Mouse (Mus musculus) CD4-positive helper T cell, adult 2 months (primary cell): ENCODE measurements around the gene Dscaml1.

Experiments
- DNase-seq: peaks from one replicate; pipeline ENCODE4 v3.0.0-alpha.2; 2012; ENCODE audit warnings: low read depth, missing footprints, low spot score

The Dscaml1 gene

DNA sequence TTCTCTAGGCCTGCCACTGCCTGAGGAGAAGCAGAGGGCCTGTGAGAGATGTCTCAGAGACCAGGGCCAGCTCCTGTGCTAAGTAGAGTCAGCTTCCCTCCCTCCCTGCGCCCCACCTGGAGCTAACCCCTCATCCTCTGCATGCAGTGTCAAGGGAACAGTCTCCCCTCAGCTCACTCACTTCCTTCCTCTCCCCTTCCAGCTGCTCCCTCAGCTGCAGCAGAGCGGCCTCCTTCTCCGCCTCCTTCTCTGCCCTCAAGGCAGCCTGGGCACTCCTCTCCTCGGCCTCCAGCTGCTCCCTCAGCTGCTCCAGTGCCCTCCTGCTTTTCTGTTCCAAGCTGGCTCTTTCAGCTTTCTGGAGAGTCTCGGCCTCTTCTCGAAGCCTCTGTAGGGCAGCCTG, 352.8 kb downstream of the Dscaml1 start:
- DNase-seq, result no peak

GRCm38 (mm10) chr9:45783249-45784069, 357.0 kb downstream of the Dscaml1 start:
- DNase-seq, result no peak

GRCm38 (mm10) chr9:45787071-45787470, 360.6 kb downstream of the Dscaml1 start:
- no peak for DNase-seq

DNA sequence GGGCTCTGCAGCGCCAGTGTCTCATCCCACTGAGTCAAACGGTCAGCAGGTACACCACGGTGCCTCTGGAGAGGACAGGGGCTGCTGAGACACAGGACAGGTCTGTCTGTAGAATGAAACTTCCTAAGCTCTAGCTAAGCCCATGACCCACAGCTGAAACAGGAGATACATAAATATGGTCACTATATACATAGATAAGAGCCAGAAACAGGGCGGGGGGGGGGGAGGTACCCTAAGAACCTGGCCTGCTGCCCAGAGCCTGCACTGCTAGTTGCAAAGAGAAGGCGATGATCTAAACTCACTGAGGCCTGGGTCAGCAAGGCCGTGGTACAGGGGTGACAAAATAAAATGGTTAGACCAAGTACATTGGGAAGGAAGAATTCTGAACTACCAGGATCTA, 361.1 kb downstream of the Dscaml1 start:
- no peak for DNase-seq

DNA sequence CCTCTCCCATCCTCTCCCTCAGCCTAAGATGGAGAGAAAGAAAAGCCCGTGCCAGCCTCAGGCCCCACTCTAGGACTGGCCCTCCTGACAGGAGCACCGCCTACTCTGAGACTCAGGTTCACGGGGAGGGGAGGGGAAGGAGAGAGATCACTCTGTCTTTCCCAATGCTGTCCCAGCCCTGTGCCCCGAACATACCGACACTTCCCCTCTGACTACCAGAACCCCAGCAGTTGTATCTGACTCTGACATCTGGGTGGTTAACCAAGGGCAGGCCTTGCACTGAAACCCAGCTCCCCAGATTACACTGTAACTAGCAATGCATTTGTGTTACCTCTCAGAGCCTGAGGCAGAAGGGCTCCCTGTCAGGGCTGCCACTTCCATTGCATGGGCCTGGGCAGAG, 362.0 kb downstream of the Dscaml1 start:
- no peak for DNase-seq

DNA sequence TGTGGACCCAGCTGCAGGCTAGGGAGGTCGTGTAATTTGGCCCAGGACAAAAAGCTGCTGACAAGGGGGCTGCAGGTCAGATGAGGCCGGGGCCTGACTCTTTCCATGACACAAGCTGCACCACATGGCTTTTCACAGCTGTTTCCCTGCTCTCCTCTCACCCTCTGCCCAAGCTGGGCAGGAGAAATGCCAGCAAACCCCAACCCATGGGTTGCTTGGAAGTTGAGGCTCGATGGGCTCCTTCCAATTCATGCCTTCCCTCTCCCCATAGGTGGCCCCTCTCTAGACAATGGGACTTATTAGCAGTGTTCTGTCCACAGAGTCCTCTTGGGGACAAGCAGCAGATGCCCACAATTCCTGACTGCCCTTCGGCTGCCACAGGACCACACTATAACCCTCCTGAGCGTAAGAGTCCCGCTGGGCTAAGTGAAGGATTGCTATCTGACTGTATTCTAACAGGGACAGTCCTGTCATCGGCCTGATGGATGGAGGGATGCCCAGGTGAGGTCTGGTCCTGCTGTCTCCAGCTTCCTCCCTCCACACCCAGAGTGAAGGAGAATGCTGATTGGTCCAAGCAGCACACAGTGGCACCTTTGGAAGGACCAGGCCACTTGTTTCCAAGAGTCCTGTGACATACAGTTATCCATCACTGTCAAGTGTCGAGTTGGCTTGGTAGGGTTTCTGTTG, 365.2 kb downstream of the Dscaml1 start:
- DNase-seq, result no peak

- DNase-seq, result no peak
Observed at GRCm38 (mm10) chr9:45792235-45792634, 365.8 kb downstream of the Dscaml1 start.

DNA sequence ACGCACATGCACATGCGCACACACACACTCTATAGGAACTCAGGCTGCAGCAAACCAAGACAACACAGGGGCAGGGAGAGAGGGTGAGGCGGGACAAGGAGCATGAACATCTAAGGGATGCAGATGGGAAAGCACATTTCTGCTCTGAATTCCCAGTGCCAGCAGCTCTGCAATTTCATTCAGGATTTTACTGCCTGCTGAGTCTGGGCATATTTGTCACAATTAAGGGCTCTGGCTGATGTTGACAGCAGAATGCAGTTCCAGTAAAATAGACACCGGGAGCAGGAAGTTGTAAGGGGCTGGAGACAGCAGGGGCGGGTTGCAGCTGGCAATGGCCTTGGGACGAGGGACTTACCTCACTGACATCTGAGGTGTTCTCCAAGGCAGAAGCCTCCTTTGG, 367.3 kb downstream of the Dscaml1 start:
- no peak for DNase-seq

DNA sequence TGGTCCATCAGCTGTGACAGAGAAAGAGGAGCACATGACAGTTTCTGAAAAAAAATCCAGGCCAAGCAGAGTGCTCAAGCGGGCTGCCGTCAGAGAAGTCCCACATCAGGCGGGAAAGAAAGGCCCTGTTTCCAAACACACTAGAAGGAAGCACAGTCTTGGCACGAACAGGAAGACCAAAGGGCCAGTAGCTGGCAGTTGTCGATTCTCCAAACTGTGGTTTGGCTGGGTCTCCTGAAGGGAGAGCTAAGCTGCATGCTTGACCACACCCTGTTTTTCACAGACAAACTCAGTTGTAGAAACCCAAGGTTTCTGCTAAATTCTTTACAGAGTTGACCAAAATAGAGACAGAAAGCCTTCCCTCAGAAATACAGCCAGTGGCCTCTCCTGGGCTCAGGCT, 369.3 kb downstream of the Dscaml1 start:
- DNase-seq, result no peak

DNA sequence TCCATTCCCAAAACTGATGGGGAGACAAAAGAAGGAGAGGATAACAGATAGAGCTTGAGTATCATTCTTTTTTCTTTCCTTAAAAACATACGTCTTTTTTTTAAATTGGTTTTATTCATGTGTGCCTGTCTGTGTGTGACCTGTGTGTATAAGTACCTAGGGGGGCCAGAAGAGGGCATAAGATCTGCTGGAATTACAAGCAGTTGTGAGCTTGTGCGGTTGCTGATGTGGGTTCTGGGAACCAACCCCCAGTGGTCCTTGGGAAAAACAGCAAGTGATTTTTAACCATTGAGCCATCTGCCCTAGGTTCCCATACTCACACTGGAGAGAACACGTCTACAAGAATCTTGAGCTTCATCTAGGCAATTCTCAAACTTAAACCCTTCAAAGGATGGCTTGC, 370.8 kb downstream of the Dscaml1 start:
- no peak for DNase-seq

DNA sequence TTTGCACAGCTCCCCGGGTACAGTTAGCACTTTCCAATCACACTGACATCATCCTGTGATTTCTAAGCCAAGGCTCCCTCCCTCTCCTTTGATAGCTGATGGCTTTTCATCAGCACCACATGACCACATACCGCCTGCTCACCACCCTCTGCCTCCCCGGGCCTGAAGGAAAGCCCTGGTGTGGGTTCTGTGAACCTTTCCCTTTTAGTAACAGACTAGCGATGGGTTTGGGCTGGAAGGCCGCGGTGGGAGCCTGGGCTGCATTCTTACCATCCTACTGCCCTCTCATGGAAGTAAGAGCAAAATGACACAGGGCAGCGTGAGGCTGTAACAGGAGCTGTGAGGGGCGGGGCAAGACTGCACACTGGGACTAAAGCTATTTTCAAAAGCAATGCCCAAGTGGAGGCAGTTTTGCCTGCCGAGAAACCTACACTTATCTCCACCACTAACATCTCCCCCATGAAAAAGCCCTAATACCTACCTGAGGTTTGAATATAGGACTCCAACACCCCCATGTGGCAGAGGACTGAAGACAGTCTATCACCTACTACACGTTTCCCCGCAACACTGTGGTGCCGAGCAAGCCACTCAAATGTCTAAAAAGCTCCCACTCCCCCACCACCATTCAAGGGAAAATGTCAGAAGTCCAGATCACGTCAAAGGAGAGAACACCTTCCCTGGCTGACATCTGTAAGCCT, 372.2 kb downstream of the Dscaml1 start:
- DNase-seq, result no peak

DNA sequence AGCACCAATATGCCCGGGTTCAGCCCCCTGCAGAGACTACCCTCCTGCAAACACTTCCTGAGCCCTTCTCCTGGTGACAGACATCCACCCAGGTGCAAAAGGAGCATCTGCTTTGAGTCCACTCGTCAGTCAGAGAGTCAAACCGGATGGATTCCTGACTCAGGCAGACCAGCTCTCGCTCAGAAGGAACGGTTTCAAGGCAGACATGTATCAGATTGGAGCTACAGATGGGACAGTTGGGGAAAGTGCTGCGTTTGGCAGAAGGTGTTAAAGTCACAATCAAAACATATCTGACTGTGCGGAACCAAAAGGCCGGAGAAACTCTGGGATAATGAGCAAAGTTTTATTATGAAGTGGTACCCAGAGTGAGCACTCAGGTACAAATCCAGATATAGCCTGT, 373.0 kb downstream of the Dscaml1 start:
- DNase-seq, result no peak
